Mouse (Mus musculus): ENCODE measurements around the gene Cdc42ep4.

Gene Cdc42ep4

GRCm38 (mm10) chr11:113717767-113718424, 33.8 kb downstream of the Cdc42ep4 start:
- DNase-seq = no peak

DNA sequence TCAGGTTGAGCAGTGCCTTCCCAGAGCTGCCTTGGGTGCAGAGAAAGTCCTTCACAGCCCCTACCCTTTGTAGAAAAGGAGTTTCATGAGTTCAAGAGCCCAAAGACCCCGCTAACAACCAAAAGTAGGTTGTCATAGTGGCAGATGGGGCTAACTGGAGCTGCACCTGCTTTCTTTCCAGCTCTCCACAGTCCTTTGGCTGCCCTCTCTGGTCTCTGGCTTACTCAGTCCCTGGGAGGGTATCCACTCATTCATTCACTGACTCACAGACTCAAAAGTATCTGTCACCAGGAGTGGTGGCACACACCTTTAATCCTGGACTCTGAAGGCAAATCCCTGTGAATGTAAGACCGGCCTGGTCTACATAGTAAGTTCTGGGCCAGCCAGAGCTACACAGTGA, 35.5 kb downstream of the Cdc42ep4 start:
- DNase-seq = no peak

- DNase-seq = no peak
Measured at GRCm38 (mm10) chr11:113715078-113715674, 36.5 kb downstream of the Cdc42ep4 start.

GRCm38 (mm10) chr11:113711061-113711460, 40.6 kb downstream of the Cdc42ep4 start:
- DNase-seq = no peak

GRCm38 (mm10) chr11:113710257-113710777, 41.4 kb downstream of the Cdc42ep4 start:
- DNase-seq = no peak

DNA sequence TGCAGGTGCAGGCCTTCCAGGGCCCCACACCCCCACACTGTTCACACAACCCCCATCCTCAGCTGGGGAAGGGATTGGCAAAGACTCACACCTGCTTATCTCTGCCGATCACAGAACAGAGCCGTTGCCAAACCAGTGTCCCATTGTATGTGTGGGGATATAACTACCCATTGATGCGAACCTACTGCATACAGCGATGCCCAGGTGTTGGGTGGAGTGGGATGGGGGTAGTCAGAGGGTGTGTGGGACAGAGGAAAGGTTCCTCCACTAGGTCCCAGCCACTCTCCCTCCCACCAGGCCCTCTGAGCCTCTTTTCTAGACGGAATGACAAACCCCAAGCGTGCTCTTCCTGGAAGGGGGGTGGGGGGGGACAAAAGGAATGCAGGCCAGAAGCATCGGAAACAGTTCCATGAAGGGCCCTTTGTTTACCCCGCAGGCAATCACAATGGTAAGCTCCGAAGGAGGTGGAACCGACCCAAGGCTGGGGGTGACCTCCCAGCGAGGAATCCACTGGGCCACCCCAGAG, 41.9 kb downstream of the Cdc42ep4 start, which contains the start of gene Cpsf4l:
TSS of gene Cpsf4l (minus strand) at position 287 of the 526 bp plus-strand sequence.
- no peak for DNase-seq

DNA sequence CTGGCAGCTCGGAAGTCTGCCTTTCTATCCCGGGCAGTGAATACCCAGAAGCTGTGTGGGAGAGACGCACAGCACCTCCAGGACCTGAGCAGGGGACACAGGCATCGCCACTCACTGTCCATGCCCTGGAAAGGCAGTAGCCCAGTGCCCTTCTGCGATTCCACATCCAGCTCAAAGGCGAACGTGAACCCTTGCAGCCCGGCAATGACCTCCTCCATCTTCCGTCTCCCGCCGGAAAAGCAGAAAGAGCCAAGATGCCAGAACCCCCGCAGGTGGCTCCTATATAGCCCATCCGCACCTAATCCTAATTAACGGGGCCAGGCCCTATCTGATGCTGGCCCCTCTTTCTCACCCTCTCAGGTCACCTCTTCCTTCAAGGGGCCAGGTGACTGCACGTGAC, 42.4 kb downstream of the Cdc42ep4 start:
- DNase-seq = no peak

DNA sequence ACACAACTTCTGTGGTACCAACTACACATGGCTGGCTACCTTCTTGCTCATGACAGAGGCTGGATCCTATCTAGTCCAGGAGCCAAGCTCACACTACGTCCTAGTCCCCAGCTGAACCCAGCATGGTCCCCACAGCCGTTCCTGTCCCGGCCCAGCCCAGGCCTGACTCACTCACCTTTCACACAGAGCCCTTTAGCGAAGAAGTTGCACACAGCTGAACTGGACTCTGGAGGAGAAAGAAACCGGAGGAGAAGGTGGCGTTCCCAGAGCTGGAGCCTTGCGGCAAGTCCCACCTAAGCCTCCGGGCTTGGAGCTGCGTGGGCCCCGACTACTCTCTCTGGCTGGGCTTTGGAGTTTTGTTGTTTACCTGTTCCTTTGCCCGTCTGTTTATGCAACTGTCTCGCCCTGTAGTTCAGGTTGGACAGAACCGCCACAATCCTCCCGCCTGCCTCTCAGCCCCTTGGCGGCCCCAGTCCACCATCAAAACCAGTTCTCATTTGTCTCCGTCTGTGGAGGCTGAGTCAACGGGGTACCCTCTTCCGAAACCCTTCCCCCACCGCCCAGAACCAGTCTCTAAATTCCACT, 43.0 kb downstream of the Cdc42ep4 start:
- no peak for DNase-seq

GRCm38 (mm10) chr11:113705966-113706652, 45.6 kb downstream of the Cdc42ep4 start:
- DNase-seq = no peak

DNA sequence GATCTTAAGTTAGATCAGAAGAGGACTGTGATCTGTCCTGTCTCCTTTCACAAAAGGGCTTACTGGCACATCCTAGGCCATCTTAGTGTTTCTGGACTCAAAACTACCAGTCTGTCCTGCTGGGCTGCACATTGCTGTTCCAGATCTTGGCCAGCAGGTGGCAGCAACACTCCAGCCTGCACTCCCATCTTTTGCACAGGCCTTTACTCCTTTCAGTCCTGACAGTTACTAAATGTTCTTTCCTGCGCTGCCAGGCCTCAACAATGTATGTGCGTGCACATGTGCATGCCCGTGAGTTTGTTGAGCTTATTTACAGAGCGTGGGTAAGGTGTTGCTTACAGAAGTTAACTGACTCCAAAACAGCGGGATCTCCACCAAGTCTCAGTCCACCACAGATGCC, 47.9 kb downstream of the Cdc42ep4 start:
- peak; percentile 60 for DNase-seq

GRCm38 (mm10) chr11:113699643-113700042, 52.0 kb downstream of the Cdc42ep4 start:
- DNase-seq = no peak

DNA sequence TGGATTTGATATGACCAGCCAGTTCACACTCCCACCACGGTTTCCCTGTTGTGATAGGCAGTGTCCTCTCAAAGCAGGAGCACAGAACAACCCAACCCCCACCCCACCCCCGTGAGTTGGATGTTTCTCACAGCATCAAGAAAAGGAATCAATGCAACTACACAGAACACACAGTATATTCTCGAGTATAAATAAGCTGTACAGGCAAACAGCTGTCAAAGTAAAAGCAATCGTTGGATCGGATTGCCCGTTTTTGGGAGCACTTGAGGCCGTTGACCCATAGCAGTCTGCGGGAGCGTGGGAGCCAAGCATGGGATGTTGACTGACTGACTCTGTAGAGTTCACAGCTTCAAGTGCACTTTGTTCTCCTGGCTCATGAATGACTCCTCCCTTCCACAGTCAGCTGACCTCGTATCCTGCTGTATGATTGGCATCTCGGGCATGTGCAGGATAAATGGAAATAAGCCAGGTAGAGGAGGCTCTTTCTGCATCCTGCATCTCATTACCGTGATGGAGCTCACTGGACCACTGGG, 53.6 kb downstream of the Cdc42ep4 start:
- no peak for DNase-seq

DNA sequence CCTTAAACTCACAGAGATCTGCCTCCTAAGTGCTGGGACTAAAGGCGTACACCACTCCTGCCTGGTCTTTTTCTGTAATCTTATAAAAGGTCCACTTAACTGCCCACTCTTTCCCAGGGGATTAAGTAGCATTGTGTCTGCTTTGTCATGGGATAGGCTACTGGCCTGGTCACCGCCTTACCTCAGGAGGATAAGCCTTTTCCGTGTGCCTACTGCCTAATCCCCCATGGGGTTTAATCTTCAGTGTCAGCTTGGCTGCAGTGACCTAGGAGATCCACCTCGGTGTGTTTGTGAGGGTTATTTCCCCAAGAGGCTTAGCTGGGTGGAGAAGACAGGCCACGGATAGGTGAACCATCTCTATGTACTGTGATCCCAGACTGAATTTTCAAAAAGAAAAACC, 54.1 kb downstream of the Cdc42ep4 start:
- DNase-seq = no peak

DNA sequence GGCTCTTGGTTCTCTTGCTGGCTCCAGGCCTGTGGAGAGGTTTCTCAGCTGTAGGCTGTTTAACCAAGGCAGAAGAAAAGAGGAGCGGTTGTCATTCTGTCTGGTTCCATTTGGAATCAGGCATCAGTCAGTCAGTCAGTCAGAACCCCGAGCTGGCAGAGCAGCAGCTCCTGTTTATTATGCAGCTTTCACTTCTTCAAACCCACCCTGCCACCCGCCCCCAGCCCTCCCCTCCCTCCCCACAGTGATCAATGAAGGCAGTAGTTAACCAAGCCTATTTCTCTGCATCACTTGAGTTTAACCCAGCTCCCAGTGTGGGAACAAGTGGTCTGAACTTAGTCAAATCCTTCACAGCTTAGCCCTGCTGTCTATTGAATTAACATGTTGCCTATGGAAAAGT, 59.8 kb downstream of the Cdc42ep4 start:
- no peak for DNase-seq

GRCm38 (mm10) chr11:113691318-113691717, 60.4 kb downstream of the Cdc42ep4 start:
- DNase-seq = no peak

- no peak for DNase-seq
Measured at GRCm38 (mm10) chr11:113690506-113690905, 61.2 kb downstream of the Cdc42ep4 start.

- no peak for DNase-seq
Measured at GRCm38 (mm10) chr11:113687031-113687430, 64.7 kb downstream of the Cdc42ep4 start.

GRCm38 (mm10) chr11:113684707-113685426, 66.8 kb downstream of the Cdc42ep4 start:
- DNase-seq = no peak

DNA sequence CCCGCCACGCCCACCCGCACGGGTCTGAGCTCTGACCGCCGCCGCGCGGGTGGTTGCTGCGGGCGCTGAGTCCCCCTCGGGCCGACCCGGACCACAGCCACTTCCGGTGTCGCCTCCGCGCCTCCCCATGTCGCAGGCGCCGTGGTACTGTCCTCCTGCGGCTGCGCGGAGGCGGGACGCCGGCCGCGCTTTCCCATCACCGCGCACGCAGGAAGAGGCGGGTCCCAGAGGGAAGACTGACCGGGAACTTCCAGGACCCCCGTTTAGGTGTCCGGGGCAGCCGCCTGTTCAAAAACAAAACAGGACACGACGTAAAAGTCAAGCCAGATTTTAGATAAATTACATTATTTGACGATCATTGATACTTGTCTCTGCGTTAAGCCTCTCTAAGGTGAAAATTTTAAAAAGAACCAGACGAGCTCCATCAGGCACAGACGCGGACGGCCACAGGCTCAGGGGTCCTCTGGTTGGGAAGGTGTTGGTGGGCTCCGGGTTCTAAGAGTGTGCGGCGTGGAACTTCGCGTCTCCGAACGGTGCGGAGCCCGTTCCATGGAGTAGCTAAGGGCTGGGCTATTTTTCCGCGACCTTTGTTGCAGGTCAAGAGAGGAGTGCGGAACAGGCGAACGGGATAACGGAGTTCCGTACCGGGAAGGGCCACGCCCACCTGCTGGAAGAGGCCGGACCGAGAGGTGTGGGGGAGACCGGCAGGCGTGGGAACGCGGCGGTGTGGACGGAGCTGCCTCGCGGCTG, 67.5 kb downstream of the Cdc42ep4 start, which contains the start of the genes Fam104a and D11Wsu47e:
TSS of gene Fam104a (minus strand) at position 199 of the 750 bp plus-strand sequence.
TSS of gene D11Wsu47e (plus strand) at position 456 of the 750 bp plus-strand sequence.
- DNase-seq = peak; percentile 94

DNA sequence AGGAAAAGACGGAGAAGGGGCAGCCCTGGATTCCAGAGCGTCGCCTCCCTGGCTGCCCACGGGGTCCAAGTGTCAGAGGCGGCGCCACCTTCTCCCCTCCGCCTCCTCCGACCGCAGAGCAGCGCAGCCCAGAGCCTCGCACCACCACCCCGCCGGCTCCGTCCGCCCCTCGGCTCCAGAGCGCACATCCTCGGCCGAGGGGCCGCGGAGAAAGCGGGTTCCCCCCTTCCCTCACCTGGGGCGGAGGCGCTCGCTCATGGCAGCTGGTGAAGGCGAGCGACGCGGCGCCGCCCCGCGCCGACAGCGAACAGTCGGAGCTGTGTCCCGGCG, 68.1 kb downstream of the Cdc42ep4 start:
- no peak for DNase-seq

GRCm38 (mm10) chr11:113682897-113683626, 68.6 kb downstream of the Cdc42ep4 start:
- DNase-seq = peak; percentile 51

Measured in right cerebral cortex, postnatal 14 days (tissue).